Mouse (Mus musculus): ENCODE data around the gene Stxbp3. TPM values are rescaled to one million over a fixed set of nuclear protein-coding genes. Genes with fewer than 3 reads are reported as not detected.

The Stxbp3 gene
- polyA plus RNA-seq (2012; fragmentation: generic; extraction: Trizol), result 1 to 10 TPM in 1 of 2 experiments, under 1 TPM in 1; 0.82 to 6.2 TPM

DNA sequence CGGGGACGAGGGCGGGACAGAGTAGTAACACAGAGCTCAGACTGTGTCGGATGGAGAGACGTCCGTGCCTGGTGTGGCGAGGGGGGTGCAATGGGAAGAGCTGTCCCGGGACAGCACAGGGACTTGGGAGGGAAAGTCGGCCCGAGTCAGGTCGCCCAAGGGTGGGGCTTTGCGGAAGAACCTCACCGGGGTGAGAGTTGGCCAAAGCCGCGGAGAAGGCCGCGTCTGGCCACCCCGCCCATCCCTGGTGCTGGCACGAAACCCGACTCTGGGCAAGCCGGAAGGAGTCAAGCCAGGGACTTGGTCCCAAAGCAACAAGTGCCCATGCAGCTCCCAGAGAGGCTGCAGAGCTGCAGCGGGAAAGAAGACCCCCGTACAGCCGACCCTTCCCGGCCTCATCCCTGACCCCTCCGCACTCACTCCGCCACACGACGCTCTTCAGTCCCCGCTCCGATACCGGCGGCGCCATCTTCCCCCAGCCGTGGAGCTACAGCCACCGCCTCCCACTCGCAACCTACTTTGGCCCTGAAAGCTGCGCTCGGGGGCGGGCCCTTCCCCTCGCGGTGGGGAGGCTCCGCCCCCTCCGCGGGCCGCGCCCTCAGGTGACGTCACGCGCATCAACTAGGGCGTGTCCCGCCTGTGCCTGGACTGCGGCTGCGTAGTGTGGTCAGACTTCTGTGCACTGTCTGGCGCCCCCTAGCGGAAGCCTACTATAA, at the start of gene Stxbp3:
TSS of gene Stxbp3 (minus strand) at position 527 of the 716 bp plus-strand sequence.

DNA sequence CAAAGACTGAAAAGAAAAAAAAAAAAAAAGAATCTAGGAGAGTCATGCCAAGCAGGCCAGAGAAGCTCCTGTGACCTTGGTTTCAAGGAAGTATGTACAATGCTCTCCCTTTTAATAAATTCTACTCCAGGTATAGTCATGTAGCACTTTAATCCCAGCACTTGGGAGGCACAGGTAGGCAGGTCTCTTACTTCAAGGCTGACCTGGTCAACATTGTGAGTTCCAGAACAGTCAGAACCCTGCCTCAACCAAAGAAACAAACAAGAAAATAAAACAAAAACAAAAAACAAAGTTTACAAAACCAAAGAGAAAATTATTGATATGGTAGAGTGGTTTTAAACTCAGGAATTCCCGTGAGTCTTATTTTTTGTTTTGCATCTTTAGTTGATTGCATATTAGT, 49.6 kb upstream of the Stxbp3 start, which contains the start of gene Fndc7:
TSS of gene Fndc7 (minus strand) at position 101 of the 400 bp plus-strand sequence.

Other genes with a start within 250 kb of the Stxbp3 start
- gene Wdr47, start 249.2 kb downstream of the Stxbp3 start, polyA plus RNA-seq (2012; fragmentation: generic; extraction: Trizol), result 1 to 10 TPM in 1 of 2 experiments, under 1 TPM in 1; 0.12 to 1.7 TPM
- gene Clcc1, start 186.6 kb downstream of the Stxbp3 start, polyA plus RNA-seq (2012; fragmentation: generic; extraction: Trizol), result 10 to 100 TPM in 1 of 2 experiments, 1 to 10 TPM in 1; 2.6 to 25.9 TPM
- 10 to 100 TPM in 1 of 2 experiments, 1 to 10 TPM in 1; 2.5 to 35.1 TPM for gene Gpsm2, start 118.2 kb downstream of the Stxbp3 start, polyA plus RNA-seq (2012; fragmentation: generic; extraction: Trizol)
- gene Aknad1, start 100.9 kb downstream of the Stxbp3 start, polyA plus RNA-seq (2012; fragmentation: generic; extraction: Trizol), result under 1 TPM; 0.02 to 0.35 TPM
- under 1 TPM; 0.04 to 0.33 TPM for gene Fndc7, start 49.5 kb upstream of the Stxbp3 start, polyA plus RNA-seq (2012; fragmentation: generic; extraction: Trizol)
- 10 to 100 TPM in 1 of 2 experiments, 1 to 10 TPM in 1; 3.3 to 12.6 TPM for gene Prpf38b, start 71.2 kb upstream of the Stxbp3 start, polyA plus RNA-seq (2012; fragmentation: generic; extraction: Trizol)
- gene Henmt1, start 99.3 kb upstream of the Stxbp3 start, polyA plus RNA-seq (2012; fragmentation: generic; extraction: Trizol), result under 1 TPM; 0.04 to 0.08 TPM
- gene Gm9857, start 99.9 kb upstream of the Stxbp3 start, polyA plus RNA-seq (2012; fragmentation: generic; extraction: Trizol), result not detected
- gene Fam102b, start 187.1 kb upstream of the Stxbp3 start, polyA plus RNA-seq (2012; fragmentation: generic; extraction: Trizol), result 1 to 10 TPM in 1 of 2 experiments, under 1 TPM in 1; 0.33 to 7.6 TPM
- gene Slc25a54, start 239.9 kb upstream of the Stxbp3 start, polyA plus RNA-seq (2012; fragmentation: generic; extraction: Trizol), result not detected